In the genomic region with DNA sequence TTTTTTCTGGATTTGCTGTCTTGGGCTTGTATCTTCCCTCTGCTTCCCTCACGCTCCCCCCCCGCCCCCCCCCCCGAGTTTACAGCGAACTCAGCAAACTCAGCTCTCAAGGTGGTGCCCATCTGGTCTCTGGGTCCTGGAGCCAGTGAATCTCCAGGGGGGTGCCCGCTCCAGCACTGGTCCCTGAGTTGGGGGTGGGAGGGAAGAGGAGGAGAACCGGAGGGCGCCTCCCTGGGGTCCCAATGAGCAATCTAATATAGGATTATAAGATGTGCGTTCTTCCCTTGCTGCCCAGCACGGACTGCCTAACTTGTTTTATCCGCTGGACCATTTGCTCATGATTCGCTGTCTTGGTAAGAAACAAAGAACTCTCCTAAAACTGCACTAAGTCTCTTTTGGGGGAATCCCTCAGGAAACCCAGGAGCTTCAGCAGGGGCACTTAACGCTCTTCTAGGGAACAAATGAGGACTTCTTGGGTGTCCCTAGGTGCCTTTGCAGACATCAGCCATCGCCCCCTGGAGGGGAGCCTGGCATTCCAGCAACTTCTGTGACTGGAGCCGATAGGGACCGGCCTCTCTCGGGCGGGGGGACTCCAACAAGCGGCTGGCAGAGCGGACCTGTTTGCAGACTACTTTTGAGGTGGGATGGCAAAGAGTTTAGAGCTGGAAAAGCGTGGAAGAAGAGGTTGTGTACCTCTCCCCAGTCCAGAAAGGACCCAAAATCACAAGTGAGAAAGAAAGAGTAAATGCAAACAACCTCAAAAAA, we compare ENCODE assay signal across 8 mouse cellular contexts. TPM values are rescaled to one million over a fixed set of nuclear protein-coding genes. Genes with fewer than 3 reads are reported as not detected.
DNase-seq lines count a peak whose midpoint lies in the region; TF ChIP-seq lines count a peak whose summit lies in the region.

No protein-coding gene starts in this region.

- no peak for TF ChIP-seq EP300 in ES-Bruce4 (IDR thresholded peaks at IDR 0.05; ENCODE audit: insufficient read depth, low read depth, low read length)

- peak overlapping the region; percentile 61; the same call in 1 of the 2 replicates for H3K9ac ChIP-seq in ES-Bruce4 (ENCODE audit: low read depth, poor library complexity, severe bottlenecking)

- peaks cover 3% of the 10 kb centered on the region; the same call in 1 of the 2 replicates for H3K27me3 ChIP-seq in ES-Bruce4 (ENCODE audit: control insufficient read depth, insufficient read depth, low read length, poor library complexity, severe bottlenecking)
- peaks cover 62% of the 10 kb centered on the region for H3K27me3 ChIP-seq in forebrain, embryonic 10.5 days (ENCODE audit: poor library complexity, severe bottlenecking)
- peaks cover 47% of the 10 kb centered on the region for H3K27me3 ChIP-seq in hindbrain, embryonic 10.5 days (ENCODE audit: insufficient read depth, poor library complexity, severe bottlenecking)

- no peak for TF ChIP-seq CTCF in ES-Bruce4 (IDR thresholded peaks at IDR 0.05; ENCODE audit: low read depth, low read length)

- no peaks in the 10 kb centered on the region for H3K36me3 ChIP-seq in ES-Bruce4 (ENCODE audit: control insufficient read depth, insufficient read depth, low read length, poor library complexity, severe bottlenecking)
- no peaks in the 10 kb centered on the region for H3K36me3 ChIP-seq in forebrain, embryonic 10.5 days (replicated peaks)
- H3K36me3 ChIP-seq in hindbrain, embryonic 10.5 days, result no peaks in the 10 kb centered on the region

- no peaks in the 10 kb centered on the region for H3K9me3 ChIP-seq in ES-Bruce4 (replicated peaks; ENCODE audit: control insufficient read depth, insufficient read depth, low read length, poor library complexity, severe bottlenecking)
- 0 out of 2 replicates have a peak, but pooled peaks cover 6% of the 10 kb centered on the region for H3K9me3 ChIP-seq in forebrain, embryonic 10.5 days
- H3K9me3 ChIP-seq in hindbrain, embryonic 10.5 days, result peaks cover 8% of the 10 kb centered on the region; the same call in 1 of the 2 replicates

- TF ChIP-seq POLR2A in ES-Bruce4 (IDR thresholded peaks at IDR 0.05; ENCODE audit: insufficient read depth, low read length), result no peak

- H3K4me3 ChIP-seq in ES-Bruce4 (ENCODE audit: low read depth, low read length), result no peak overlapping the region
- peak overlapping the region; percentile 56 for H3K4me3 ChIP-seq in forebrain, embryonic 10.5 days
- peak overlapping the region; percentile 57 for H3K4me3 ChIP-seq in hindbrain, embryonic 10.5 days

- WGBS in forebrain, embryonic 10.5 days, result 16% methylated on average over 17 of the region's 20 CpGs
- 17% methylated on average over 20 of the region's 20 CpGs for WGBS in hindbrain, embryonic 10.5 days

- no peak overlapping the region for H3K27ac ChIP-seq in ES-Bruce4 (ENCODE audit: insufficient read depth, low read length)
- no peak overlapping the region for H3K27ac ChIP-seq in forebrain, embryonic 10.5 days
- H3K27ac ChIP-seq in hindbrain, embryonic 10.5 days, result no peak overlapping the region

- H3K4me1 ChIP-seq in ES-Bruce4 (ENCODE audit: control insufficient read depth, insufficient read depth, low read length), result no peaks in the 10 kb centered on the region
- peaks cover 18% of the 10 kb centered on the region; the same call in 1 of the 2 replicates for H3K4me1 ChIP-seq in forebrain, embryonic 10.5 days
- peaks cover 8% of the 10 kb centered on the region; the same call in 1 of the 2 replicates for H3K4me1 ChIP-seq in hindbrain, embryonic 10.5 days (replicated peaks)

- peak; percentile 4 to 10 for DNase-seq in adrenal gland, postnatal 4 days (ENCODE audit: low spot score in 2 of 2)
- peak; percentile 28 for DNase-seq in forebrain, embryonic 10.5 days (ENCODE audit: extremely low spot score, low spot score)
- DNase-seq in hindbrain, embryonic 10.5 days (ENCODE audit: low spot score), result peak; percentile 30
- peak; percentile 13 to 17 for DNase-seq in layer of hippocampus, postnatal 25 days (ENCODE audit: extremely low spot score in 1 of 2, low spot score in 1 of 2)
- DNase-seq in lung, postnatal 36 days, result peak; percentile 44
- peak; percentile 29 to 42 for DNase-seq in right cerebral cortex, postnatal 10 days (ENCODE audit: low spot score in 2 of 2)
- no peak for DNase-seq in natural killer cell, adult 2 months (ENCODE audit: low spot score in 2 of 2)

RNA-seq across cellular contexts. Expression of gene Lonrf3, which starts 0.5 kb away (rescaled TPM):
- 1.5 and 1.9 TPM in 2 replicates for polyA plus RNA-seq in ES-Bruce4 (2011; ENCODE audit: insufficient read depth, insufficient read length, low read depth, missing spikeins)
- total RNA-seq in adrenal gland, postnatal 4 days (2021), result 1 to 10 TPM; 7.7 to 8.0 TPM
- 0.53 and 0.93 TPM in 2 replicates for polyA plus RNA-seq in forebrain, embryonic 10.5 days (2016; fragmentation: Nextera tagmentation; extraction: Ambion mirVana)
- polyA plus RNA-seq in hindbrain, embryonic 10.5 days (2016; fragmentation: Nextera tagmentation; extraction: Ambion mirVana), result 1.0 and 1.2 TPM in 2 replicates
- 10 to 100 TPM; 19.3 to 24.8 TPM for total RNA-seq in layer of hippocampus, postnatal 25 days (2021)

Comparison
In these comparisons a context has a peak if more than half of its experiments do, and no peak if none do; other contexts are left out.
1. DNase-seq: peak in adrenal gland, postnatal 4 days (2 of 2), forebrain, embryonic 10.5 days (single experiment), hindbrain, embryonic 10.5 days (single experiment), layer of hippocampus, postnatal 25 days (2 of 2), lung, postnatal 36 days (single experiment) and right cerebral cortex, postnatal 10 days (2 of 2); none in natural killer cell, adult 2 months (0 of 2).